8 mouse cellular contexts compared by ENCODE assay signal in the genomic region with DNA sequence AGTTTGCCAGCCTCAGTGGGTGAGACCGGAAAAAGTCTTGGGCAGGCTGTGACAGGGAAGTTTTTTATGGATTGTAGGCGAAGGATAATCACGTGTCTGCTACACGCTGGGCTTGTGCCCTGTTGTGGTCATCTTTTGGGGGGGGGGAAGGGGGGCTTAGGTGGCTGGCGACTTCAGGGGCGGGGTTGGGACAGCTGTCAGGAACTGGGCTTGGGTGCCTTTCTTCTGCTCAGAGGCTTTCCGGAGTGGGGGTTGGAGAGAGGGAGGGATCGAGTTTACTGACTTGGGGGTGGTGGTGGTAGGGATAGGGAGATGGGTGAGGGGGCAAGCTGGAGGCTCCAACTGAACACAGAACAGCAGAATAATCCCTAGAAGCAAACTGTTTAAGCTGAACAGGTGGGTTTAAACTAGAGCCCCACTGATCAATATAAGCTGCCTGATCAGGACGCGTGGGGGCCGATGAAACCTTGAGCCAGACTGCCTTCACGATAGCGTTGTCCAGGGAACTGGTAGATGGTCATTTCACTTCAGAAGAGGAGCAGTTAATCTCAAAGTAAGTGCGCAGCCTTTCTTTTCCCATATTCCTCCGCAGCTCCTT.
A peak's percentile ranks its signal among the peaks of the same experiment; 100 is the strongest.
DNase-seq lines count a peak whose midpoint lies in the region; ATAC-seq and TF ChIP-seq lines count a peak whose summit lies in the region.
"Had no signal": no experiment of that assay in that cellular context is flagged by ENCODE, and none has a peak within 500 bp of the region (broad histone marks: within the 10 kb centered on the region; RNA-seq: fewer than 3 reads in every experiment).

No protein-coding gene starts in this region.

- no peak for DNase-seq in ES-E14 (ENCODE audit: low read depth, low spot score)
- no peak for DNase-seq in yolk sac, embryonic 10.5 days (ENCODE audit: low spot score)
- DNase-seq in spleen, postnatal 14 days (ENCODE audit: low spot score in 2 of 2): no peak

- H3K27me3 ChIP-seq in heart, embryonic 15.5 days: no peaks in the 10 kb centered on the region
- no peaks in the 10 kb centered on the region for H3K27me3 ChIP-seq in liver, embryonic 12.5 days (replicated peaks)
- no peaks in the 10 kb centered on the region for H3K27me3 ChIP-seq in stomach, embryonic 16.5 days (ENCODE audit: control insufficient read depth, insufficient read depth, low read length)

- H3K4me3 ChIP-seq in ES-E14 (ENCODE audit: insufficient read depth in 1 of 2, low read depth in 1 of 2, low read length in 2 of 2, poor library complexity in 1 of 2, severe bottlenecking in 1 of 2): peak overlapping the region; percentile 38 to 52
- H3K4me3 ChIP-seq in bone marrow macrophage, adult 2 months (ENCODE audit: insufficient read depth, low read length): peak overlapping the region; percentile 50
- H3K4me3 ChIP-seq in heart, embryonic 15.5 days: peak overlapping the region; percentile 35
- H3K4me3 ChIP-seq in liver, embryonic 12.5 days: peak overlapping the region; percentile 11; the same call in 1 of the 2 replicates
- peak overlapping the region; percentile 37 for H3K4me3 ChIP-seq in stomach, embryonic 16.5 days (replicated peaks; ENCODE audit: low read length)
- H3K4me3 ChIP-seq: erythroblast, embryonic 14.5 days had no signal

- TF ChIP-seq POLR2A in bone marrow macrophage, adult 2 months (IDR thresholded peaks at IDR 0.05; ENCODE audit: borderline replicate concordance, low read depth, low read length): no peak

- no peak for ATAC-seq in heart, embryonic 15.5 days (replicated peaks; ENCODE audit: insufficient number of reproducible peaks, insufficient read depth, low FRiP score, low read depth)
- ATAC-seq in liver, embryonic 12.5 days: no peak
- no peak for ATAC-seq in stomach, embryonic 16.5 days (ENCODE audit: insufficient read depth, low FRiP score)

- no peak for TF ChIP-seq CTCF in bone marrow macrophage, adult 2 months (IDR thresholded peaks at IDR 0.05; ENCODE audit: low read depth, low read length)

- in situ Hi-C loops in ES-E14 (cut with MboI; ENCODE audit: low sequenced_read_pairs in 2 of 2, unreplicated experiment in 2 of 2): no loop called here

- no peak overlapping the region for H3K27ac ChIP-seq in ES-E14 (ENCODE audit: insufficient read depth, low read depth, low read length, poor library complexity, severe bottlenecking)
- no peak overlapping the region for H3K27ac ChIP-seq in bone marrow macrophage, adult 2 months (ENCODE audit: insufficient read depth, low read depth, low read length)
- no peak overlapping the region for H3K27ac ChIP-seq in heart, embryonic 15.5 days
- no peak overlapping the region for H3K27ac ChIP-seq in liver, embryonic 12.5 days
- no peak overlapping the region for H3K27ac ChIP-seq in stomach, embryonic 16.5 days (ENCODE audit: low read length)

- H3K4me1 ChIP-seq in ES-E14 (ENCODE audit: control insufficient read depth in 2 of 2, insufficient read depth in 2 of 2, low read length in 2 of 2, poor library complexity in 1 of 2): peaks cover 0 to 6% of the 10 kb centered on the region in 2 experiments; a peak in 3 of 4 replicates
- peaks cover 21% of the 10 kb centered on the region for H3K4me1 ChIP-seq in bone marrow macrophage, adult 2 months (ENCODE audit: control insufficient read depth, insufficient read depth, low read length)
- H3K4me1 ChIP-seq in heart, embryonic 15.5 days (replicated peaks): peaks cover 14% of the 10 kb centered on the region
- peaks cover 4% of the 10 kb centered on the region; the same call in 1 of the 2 replicates for H3K4me1 ChIP-seq in liver, embryonic 12.5 days
- H3K4me1 ChIP-seq in stomach, embryonic 16.5 days (ENCODE audit: control insufficient read depth, insufficient read depth, low read length): peaks cover 4% of the 10 kb centered on the region; the same call in 1 of the 2 replicates

- WGBS in heart, embryonic 15.5 days: 4% methylated on average over 15 of the region's 15 CpGs
- WGBS in liver, embryonic 12.5 days (ENCODE audit: insufficient replicate concordance): 3% methylated on average over 15 of the region's 15 CpGs
- WGBS in stomach, embryonic 16.5 days: 6% methylated on average over 15 of the region's 15 CpGs

- peak overlapping the region; percentile 61; the same call in 1 of the 2 replicates for H3K9ac ChIP-seq in ES-E14 (ENCODE audit: insufficient read depth, low read depth, low read length, poor library complexity, severe bottlenecking)
- H3K9ac ChIP-seq in heart, embryonic 15.5 days: peak overlapping the region; percentile 1; the same call in 1 of the 2 replicates
- no peak overlapping the region for H3K9ac ChIP-seq in liver, embryonic 12.5 days
- H3K9ac ChIP-seq in stomach, embryonic 16.5 days (ENCODE audit: low read length): peak overlapping the region; percentile 28; the same call in 1 of the 2 replicates

- H3K36me3 ChIP-seq in ES-E14 (ENCODE audit: control insufficient read depth, insufficient read depth, low read length, poor library complexity, severe bottlenecking): no peaks in the 10 kb centered on the region
- no peaks in the 10 kb centered on the region for H3K36me3 ChIP-seq in heart, embryonic 15.5 days
- no peaks in the 10 kb centered on the region for H3K36me3 ChIP-seq in liver, embryonic 12.5 days
- H3K36me3 ChIP-seq in stomach, embryonic 16.5 days (ENCODE audit: control insufficient read depth, insufficient read depth, low read length): no peaks in the 10 kb centered on the region

- peak overlapping the region; percentile 65 for H3K4me2 ChIP-seq in heart, embryonic 15.5 days
- H3K4me2 ChIP-seq in liver, embryonic 12.5 days: peak overlapping the region; percentile 59
- H3K4me2 ChIP-seq in stomach, embryonic 16.5 days (ENCODE audit: low read depth, low read length): peak overlapping the region; percentile 59

- no peaks in the 10 kb centered on the region for H3K9me3 ChIP-seq in ES-E14 (ENCODE audit: control insufficient read depth, insufficient read depth, low read depth, low read length)
- H3K9me3 ChIP-seq in heart, embryonic 15.5 days (replicated peaks): no peaks in the 10 kb centered on the region
- no peaks in the 10 kb centered on the region for H3K9me3 ChIP-seq in liver, embryonic 12.5 days (replicated peaks)
- H3K9me3 ChIP-seq in stomach, embryonic 16.5 days (replicated peaks; ENCODE audit: control insufficient read depth, low read length): no peaks in the 10 kb centered on the region

TF ChIP-seq in ES-E14, 5 proteins besides CTCF, POLR2A, EP300 and RAD21:
- TF ChIP-seq HCFC1 (IDR thresholded peaks at IDR 0.05; ENCODE audit: borderline replicate concordance, insufficient read depth, low read length) (no peak), ZNF384 (IDR thresholded peaks at IDR 0.05; ENCODE audit: low read depth, low read length) (no peak), CHD2 (IDR thresholded peaks at IDR 0.05; ENCODE audit: low read depth, low read length) (no peak), MAFK (IDR thresholded peaks at IDR 0.05; ENCODE audit: insufficient read depth, low read depth, low read length) (no peak), ZC3H11A (IDR thresholded peaks at IDR 0.05; ENCODE audit: borderline replicate concordance, low read depth, low read length) (no peak)
